Mouse (Mus musculus): ENCODE results near the gene Smad6.

The Smad6 gene

DNA sequence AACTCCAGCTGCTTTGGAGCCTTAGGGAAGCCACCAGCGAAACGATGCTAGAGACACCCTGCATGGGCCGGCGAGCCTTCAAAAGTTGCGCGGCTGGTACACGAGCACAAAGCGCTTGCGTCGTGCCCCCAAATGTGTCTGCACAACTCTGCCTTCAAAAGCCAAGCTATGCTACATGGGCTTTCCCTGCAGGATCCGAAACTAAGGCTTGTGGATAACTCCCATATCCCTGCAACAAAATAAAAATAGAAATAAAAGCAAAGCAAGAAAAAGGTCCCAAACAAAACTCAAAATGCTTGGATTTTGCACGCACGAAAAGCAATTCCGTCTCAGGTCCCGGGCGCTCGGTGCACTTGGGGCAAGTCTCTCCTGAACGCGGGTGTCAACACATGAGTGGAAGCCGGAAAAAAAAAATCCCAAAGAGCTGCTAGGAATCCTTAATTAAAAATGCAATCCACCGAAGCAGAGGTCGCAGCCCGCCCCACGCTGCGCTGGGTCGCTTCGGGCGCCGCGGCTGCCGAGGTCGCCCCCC is 474 bp downstream of the Smad6 start:
- DNase-seq = no peak

DNA sequence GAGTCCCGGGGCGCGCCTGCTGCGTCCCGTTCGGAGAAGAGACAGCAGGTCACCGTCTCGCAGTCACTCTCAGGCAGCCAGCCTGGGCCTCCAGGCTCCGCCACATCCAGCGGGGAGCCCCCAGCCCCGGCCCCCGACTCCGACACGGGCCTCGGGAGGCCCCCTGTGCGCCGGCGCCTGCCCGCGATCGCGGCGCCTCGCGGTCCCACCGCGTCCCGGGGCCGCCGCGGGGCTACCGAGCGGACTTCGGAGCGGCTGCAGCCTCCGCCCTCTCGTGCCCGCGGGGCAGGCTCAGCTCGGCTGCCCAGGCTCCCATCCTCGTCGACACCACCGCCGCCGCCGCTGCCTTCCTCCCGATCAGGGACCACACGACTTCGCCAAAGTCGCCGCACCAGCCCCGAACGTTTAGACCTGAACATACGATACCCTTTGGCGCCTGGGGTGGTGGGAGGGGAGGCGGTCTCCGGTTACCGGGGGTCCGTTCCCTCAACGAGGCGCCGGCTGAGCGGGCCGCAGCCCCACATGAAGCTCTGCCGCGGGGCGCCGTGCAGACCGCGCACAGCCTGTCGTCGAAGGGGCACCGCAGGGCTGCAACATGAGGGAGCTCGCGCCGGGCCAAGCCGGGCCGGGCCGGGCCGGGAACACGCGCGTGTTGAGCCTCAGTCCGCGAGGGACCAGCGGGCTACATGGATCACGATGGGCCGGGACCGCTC is 1.1 kb downstream of the Smad6 start:
- DNase-seq = peak in 1 of 2 experiments; percentile 8

DNA sequence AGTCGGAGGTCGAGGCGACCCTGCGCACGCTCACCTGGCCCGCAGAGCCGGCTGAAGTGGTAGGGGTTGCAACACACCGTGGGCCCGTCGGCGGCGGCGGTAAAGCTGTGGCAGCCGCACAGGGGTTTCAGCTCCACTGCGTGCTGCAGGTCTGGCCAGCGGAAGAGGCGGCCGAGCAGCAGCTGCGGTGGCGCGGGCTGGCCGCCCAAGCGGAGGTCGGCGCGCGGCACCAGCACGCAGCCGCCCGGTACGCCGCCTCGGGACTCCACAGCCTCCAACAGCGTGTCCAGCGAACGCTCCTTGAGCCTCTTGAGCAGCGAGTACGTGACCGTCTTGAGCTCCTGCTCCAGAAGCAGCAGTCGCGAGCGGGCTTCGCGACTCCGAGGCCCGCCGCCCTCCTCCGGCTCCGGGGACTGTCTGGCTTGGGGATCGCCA is 1.7 kb downstream of the Smad6 start:
- DNase-seq = peak in 1 of 2 experiments; percentile 9

DNA sequence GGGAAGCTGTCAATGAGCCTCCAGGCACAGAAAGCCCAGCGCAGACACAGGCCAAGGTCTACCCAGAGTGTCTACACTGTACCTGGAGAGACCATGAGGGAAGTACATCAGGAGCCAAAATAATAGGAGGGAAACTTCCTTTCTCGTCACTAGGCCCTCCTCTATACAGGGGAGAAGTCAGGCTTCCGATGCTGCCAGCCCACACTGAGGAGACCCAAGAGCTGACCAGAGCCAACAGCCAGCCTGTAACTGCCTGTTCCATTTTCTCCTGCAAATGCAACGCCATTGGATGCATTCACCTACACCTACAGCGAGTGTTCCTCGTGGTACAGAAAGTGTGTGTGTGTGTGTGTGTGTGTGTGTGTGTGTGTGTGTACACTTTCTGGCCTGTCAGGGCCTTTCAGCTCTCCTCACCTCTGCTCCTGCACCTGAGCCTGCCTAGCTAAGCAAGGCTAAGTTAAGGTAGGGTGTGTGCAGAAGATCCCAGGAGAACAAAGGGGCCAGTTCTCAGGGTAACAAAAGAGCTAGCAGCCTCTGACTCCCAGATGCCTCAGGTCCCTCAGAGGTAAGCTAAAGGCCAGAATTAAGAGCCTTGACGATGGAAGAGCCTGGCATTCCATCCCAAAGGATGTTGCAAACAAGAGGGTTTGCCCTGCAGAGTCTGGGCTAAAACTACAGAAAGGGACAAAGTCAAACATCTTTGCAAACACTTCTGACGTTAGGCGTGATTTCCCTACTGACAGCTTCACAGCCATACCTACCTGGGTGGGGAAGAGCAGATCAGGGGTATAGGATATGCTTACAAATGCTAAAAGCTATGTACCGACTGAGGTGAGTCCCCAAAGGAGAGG is 2.6 kb downstream of the Smad6 start:
- DNase-seq = no peak

DNA sequence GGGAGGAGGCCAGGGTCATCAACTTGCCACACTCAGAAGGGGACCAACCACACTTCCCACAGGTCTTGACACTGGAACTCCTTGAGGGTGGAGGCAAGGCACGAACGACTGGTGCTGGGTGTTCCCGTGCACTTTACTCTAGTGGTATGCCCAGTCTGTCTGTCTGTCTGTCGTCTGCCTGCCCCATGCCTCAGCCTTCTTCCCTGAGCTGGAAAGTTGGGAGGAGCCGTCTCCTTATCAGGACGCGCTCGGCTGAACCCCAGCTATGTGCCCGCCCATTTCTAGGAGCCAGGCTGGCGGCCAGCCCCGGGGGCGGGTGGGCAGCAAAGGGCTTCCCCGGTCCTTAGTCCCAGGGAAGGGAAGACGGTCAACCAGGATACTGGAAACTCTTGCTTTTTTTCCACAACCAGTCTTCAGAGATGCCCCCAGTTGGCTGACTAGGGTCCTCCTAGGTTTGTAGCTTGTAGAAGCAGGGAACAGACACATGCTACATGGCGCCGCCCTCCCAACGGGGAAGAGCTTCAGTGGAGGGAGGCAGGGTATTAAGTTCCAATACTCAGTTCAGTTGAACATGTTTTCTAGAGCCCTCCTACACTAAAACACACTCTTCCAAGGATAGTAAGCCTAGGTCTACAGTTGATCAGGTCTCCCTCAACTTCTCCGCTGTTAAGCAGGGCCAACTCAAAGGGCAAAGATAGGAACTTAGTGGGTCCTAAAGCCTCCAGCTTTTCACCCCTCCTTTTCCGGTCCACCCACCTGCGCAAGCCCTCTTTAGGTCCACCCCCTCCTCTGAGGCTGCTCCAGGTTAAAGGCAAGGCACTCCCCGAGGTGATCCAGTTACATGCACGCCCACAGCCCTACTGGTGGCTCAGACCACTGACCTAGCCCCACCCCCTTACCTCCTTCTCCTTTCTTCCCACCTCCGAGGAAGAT is 3.7 kb downstream of the Smad6 start:
- DNase-seq = peak; percentile 17 to 18

DNA sequence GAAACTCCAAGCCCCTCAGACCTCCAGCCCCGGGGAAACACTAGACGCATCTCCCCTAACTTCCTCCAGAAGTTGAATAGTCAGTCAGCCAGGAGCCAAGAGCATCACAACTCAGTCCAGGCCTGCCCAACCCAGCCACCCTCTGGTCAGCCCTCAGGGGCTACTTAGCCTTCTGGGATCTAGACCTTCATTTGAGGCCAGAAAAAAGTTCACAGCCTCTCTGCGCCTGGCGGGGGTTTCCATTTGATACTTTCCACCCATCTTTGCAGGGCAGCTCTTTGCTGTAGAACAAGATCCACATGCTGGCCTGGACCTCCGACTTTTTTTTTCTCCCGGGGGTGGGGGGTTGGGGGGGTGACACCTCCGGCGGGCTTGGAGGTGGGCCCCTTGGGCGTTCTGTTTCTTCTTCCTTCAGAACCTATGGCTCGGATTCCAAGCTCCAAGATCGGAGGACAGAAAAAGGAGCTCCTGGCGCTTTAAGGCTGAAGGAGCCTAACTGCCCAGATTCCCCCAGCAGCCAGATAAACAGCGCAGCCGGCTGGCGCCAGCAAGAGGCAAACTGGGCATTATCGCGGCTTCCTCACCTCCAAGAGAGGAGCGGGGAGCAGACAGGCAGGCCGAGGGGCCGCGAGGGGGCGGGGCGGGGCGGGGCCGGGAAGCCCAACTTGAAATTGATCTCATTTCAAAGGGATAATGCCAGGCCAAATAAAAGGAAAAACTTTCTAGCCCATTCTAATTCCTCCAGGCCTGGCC is 5.0 kb downstream of the Smad6 start:
- DNase-seq = no peak

DNA sequence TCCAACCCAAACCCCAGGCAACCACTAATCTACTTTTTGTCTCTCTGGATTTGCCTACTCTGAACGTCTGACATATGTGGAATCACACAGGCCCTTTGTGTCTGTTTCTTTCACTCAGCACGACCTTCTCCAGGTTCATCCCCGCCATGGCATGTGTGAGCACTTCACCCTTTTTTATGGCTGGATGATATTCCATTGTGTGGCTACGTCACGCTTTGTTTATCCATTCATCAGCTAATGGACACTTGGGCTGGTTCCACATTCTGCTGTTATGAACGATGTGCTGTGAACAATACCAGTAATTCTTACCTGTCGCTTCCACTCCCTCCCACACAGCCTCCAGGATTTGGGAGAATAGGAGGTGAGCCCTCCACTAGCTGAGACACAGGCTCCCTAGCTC is 5.8 kb downstream of the Smad6 start:
- no peak for DNase-seq

DNA sequence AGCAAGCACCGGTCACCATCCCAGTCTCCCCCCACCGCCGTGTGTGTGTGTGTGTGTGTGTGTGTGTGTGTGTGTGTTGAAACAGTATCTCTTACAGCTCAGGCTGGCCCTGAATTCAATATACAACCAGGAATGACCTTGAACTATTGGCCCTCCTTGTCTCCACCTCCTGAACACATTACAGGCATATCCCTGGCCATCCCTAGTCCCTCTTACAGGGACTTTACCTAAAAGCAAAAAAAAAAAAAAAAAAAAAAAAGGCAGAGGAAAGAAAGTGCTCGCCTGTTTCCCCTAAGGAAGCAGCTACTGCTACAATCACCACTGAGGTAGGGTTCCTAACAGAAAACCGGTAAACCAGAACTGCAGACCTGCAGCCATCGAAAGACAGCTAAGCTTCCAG is 7.1 kb downstream of the Smad6 start:
- DNase-seq = no peak

DNA sequence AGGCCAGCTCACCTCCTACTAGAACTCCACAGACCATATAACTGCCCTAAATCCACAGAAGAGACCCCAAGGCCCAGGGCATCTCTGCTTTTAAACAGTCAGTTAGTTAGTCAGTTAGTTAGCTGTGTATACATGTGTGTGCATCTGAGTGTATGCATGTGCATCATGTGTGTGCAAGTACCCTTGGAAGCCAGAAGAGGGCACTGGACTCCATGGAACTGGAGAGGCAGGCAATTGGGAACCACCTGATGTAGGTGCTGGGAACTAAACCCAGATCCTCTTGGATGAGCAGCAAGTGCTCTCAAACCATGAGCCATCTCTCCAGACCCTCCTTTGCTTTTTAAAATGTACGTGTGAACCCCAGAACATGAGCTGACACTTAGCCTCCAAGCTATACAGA is 10.5 kb downstream of the Smad6 start:
- no peak for DNase-seq

DNA sequence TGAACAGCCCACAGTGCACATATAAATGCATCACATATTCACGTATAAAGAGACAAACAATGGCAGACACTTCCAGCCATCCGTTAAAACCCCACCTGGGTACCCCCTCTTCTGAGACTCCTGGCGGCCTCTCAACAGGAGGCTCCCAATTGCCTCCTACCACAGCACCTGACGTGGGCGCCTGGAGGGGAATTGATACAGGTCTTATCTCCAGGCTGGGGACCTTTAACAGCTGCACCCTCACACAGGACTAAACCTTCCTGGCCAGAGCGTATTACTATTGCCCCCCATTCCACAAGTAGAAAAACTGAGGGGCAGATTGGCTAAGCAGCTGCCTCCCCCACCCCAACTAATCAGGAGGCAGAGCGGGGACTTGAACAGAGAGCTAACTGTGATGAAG is 18.9 kb downstream of the Smad6 start:
- no peak for DNase-seq

DNA sequence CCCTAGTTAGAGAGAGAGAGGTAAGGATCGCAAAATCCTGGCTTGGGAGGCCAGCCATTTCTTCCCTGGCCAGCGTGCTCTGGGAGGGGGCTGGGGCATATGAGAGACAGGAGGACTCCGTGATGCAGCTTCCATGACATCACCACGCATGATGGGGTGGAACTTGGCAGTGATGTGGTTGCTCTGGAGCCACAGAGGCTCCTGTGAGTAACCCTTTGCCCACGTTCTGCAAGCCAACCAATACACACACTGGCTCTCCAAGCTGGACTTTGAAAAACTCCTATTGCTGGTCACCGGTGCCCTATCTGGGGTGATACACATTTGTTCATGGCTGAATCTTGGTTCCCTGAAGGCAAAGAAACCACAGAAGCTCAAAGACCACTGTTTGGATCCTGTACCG is 20.8 kb downstream of the Smad6 start:
- no peak for DNase-seq

DNA sequence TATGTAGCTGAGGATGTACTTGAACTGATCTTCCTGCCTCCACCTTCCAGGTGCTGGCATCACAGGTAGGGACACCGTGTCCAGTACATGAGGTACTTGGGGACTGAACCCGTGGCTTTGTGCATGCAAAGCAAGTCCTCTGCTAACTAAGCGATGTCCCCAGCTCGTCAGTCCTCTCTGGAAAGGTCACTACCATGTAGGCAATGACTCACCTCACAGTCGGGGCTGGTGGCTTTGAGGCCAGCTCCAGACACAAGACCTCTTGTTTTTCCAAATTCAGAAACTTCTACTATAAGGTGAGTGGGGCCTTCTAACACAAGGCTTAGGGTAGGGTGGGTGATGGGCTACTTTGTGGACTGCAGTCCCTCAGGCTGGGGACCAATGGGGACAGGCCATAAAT is 21.8 kb downstream of the Smad6 start:
- DNase-seq = no peak

DNA sequence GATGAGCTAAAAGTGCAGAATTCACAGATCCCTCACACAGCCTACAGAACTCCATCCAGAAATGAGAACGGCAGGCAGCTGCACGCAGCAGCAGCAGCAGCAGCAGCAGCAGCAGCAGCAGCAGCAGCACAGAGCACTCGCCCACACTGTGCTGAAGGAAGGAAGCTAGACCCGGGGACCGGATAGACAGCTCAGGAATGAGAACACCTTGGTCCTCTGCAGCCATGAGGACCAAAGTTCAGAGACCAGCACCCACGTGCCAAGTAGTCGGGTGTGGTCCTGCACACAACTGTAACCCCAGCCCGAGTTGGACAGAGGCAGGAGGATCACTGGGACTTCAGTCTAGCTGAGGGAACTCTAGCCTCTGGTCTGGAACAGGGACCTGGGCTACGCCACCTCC is 22.7 kb downstream of the Smad6 start:
- DNase-seq = no peak

DNA sequence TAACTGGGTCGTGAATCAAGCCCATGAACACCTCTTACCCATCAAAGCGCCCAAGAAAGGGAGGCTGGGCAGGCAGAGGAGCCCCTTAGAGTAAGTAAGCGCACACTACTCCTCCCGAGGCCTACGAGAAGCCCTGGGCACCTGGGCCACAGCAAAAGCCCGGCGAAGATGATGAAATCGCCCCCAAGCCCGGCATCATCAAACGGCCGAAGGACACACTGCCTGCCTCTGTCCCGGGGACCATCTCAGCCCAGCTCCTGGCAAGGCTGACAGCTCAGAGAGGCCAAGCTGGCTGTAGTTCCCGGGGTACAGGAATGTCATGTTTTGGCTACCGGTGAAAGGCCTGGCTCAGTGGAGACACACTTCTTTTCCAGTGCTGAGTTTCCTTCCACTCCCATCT is 23.8 kb downstream of the Smad6 start:
- no peak for DNase-seq

DNA sequence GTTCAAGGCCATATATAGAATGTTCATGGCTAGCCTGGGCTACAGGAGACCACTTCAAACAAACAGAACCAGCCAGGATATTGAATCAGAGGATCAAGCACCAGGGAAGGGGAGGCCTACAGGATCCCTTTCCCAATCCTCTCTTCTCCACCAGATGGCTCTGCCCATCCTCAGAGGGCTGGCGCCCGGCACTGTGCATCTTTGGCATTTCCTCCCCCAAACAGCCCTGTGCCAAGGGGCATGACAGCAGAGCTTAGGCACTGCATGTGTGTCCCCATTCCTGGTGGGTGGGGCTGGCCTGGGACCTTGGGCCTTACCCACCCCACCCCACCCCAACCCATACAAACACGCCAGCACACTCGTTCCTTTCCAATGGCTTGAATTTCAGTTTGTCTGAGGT is 24.4 kb downstream of the Smad6 start:
- no peak for DNase-seq

DNA sequence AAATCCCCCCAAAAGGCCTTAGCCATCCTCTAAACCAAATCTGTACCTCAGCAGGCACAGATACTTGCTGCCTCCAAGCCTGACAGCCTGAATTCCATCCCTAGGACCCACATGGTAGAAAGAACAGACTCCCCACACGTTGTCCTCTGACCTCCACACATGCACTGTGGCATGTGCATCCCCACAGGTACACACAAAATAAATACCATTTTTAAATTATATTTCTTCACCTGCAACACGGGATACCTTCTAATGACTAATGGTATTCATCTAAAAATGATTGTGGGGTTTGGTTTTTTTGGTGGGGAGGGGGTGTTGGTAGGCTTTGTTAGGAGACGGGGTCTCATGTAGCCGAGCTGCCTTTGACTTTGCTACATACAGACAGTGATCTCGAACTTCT is 28.6 kb downstream of the Smad6 start:
- DNase-seq = no peak

DNA sequence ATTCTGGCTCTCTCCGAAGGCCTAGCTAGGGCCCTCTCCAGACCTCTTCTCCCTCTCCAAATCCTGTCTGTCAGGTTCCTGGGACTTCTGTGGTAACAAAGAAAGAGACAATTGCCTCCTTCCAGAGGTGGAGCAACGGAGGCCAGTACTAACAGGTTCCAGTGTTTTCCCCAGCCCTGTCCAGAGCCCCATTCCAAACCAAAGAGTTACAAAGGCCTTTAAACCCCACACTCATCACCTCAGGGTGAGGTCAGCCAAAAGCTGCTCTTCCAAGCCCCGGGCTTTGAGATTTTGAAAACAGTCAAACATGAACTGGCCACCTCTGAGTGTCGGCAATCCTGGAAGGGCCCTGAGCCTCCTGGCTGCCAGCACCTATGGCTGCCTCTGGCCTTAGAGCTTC is 29.1 kb downstream of the Smad6 start:
- DNase-seq = no peak

DNA sequence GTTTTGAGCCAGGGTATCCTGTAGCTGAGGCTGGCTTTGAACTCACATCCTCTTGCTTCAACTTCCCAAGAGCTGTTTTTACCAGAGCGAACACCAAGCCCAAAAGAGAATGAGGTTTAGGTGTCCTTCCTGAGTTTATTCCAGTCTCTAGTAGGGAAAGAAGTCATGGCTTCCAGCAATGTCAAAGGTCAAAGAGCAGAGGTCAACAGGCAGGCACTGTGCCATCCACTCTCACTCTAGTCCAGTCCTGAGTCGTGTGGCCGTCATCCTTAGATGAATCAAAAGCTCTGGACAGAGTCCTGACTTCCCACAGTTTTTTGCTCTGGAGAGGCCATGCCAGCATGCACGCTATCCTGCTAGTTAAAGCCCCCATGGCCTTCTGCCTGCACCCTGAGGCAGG is 30.7 kb downstream of the Smad6 start:
- no peak for DNase-seq

DNA sequence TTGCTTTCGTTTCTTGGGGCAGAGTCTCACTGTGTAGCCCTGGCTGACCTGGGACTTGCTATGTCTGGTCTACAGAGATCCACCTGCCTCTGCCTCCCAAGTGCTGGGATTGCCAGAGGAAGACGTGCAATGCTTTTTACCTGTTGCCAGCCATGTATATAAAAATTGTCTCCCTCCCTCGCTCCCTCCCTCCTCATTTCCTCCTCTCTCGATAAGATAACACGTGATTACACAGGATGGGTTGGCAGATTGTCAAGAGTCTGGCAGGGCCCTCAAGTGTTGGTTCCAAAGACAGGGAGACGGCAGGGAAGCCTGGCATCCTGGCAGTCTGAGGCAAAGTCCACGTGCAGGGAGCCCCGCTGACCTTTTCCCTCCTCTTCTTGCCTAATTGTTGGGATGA is 32.2 kb downstream of the Smad6 start:
- DNase-seq = no peak

DNA sequence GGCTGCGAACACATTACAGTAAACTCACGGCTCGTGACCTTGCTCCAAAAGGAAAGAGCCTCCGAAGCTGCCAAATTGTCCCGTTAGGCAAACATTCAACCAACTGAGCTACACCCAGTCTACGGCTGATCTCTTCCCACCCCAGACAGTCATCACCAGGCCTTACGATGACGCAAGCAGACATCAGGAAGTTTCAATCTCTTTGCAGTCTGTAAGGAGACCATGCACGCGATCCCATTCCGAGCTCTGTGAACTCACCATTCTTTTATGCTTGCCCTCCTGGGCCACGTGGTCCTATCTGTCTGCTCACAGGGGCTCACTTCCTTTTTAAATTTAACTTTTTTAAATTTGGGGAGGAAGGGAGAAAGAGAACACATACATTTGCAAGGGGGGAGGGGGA is 32.6 kb downstream of the Smad6 start:
- no peak for DNase-seq

DNA sequence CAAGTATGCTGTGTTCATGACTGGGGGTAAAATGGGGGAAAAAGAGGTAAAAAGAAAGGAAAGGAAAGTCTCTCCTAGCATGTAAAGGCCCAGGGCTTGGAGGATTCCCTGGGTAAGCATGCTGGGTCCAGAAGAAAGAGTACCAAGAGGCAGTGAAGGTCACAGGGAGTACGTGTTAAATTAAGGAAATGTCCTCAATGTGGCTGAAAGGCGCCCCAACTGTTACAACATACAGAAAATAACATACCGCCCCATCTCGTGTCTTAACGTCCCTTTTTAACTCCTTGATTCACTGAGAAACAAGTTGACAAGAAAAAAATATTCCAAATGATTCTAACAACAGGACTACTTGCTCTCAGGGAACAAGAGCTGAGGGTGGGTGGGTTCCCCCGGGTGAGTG is 36.7 kb downstream of the Smad6 start:
- DNase-seq = no peak

DNA sequence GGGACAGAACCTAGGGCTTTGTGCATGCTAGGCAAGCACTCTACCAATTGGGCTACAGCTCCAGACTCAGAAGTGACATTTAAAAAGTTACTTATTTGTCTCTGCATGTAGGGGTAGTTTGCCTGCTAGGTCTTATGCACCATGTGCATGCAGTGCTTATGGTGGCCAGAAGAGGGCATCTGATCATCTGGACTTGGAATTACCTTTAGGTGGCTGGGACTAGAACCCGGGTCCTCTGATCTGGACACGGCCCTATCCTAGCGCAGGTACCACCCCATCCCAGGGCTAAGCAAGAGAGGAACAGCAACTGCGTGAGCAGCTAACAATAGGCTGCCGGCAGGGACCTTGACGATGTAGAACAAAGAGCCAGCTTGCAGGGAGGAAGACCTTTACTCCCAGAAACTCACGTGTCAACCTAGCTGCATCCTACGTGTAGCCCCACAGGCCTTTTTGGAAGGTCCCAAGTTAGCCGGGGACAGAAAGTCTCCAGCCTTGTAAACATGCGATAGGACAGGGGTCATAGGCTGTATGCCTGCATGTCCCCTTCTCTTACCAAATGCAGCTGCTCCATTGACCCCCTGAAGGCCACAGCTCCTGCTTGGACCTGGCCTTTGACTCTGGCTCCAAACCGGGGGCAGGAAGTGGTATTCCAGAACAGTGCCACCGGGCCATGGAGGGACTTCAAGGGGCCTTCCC is 38.8 kb downstream of the Smad6 start:
- no peak for DNase-seq

All from thymus, adult 18-20 months (tissue).